Mouse (Mus musculus) urinary bladder, postnatal 36 days (tissue): Measurements from ENCODE around the gene Herc6.
A peak's percentile ranks its signal among the peaks of the same experiment; 100 is the strongest.
"Not testable (repeated sequence)": the region's sequence is repeated elsewhere in the genome, so short reads cannot be mapped to it uniquely, and the experiment has no call there.

Source experiments
- DNase-seq, 2 experiments: peaks; one replicate each; pipeline ENCODE4 v3.0.0; 2022; ENCODE audit warnings: low spot score in 2 of 2, mixed read lengths in 1 of 2

Herc6 gene

GRCm38 (mm10) chr6:57580881-57581548, at the start of gene Herc6:
Herc6 (plus strand) TSS chr6:57581000.
- DNase-seq, result peak; percentile 38 to 66

GRCm38 (mm10) chr6:57531011-57531410, 49.8 kb upstream of the Herc6 start:
- DNase-seq, result no peak

GRCm38 (mm10) chr6:57531441-57531840, 49.4 kb upstream of the Herc6 start:
- DNase-seq, result no peak

DNA sequence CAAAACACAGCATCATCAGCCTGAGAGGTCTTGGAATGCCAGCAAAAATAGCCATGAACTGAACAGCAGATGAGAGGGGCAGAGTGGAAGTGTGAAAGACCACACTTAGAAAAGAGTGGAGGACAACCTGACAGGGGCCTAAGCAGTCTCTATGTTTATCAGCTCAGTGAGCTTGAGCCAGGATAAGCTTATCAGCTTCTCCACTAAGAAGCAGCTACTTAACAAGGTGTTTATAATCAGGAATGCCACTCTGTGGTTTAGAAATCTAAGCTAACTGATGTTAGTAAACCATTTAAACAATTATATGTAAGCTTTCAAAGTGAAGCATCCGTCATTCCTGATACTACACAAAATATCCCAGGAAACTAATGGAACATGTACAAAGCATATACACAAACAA, 48.8 kb upstream of the Herc6 start:
- DNase-seq, result no peak

GRCm38 (mm10) chr6:57533410-57533809, 47.4 kb upstream of the Herc6 start:
- no peak for DNase-seq

GRCm38 (mm10) chr6:57534231-57534610, 46.6 kb upstream of the Herc6 start:
- DNase-seq, result peak; percentile 22 to 50

DNA sequence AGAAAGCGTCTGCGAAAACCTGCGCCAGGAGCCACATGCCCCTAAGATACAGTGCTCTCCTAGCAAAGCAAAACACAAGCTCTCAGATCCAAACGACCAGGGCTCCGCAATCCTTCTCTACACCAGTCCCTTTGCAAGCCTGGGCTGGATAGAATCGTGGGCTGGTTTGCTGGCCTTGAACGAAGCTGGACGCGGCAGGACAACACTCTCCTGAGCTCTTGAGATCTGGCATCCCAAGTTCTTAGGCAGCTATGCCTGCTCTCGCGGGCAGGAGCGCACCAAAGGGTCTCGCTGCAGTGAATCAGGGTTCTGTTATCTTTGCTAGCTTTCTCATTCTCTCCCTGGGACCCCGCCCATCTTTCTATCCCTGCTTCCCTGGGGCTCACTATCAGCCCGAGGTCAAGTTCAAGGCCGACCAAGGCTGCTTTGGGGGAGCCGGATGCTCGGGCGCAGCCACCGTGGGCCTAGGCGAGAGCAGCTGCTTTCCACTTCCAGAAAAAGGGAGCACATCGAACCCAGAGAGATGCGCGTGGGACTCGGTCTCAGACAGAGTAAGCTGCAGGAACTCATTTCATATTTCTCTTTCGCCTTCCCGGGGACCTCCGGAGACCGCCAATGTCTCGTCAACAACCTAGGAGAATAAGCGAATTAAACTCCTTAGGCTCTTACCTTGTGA, 46.1 kb upstream of the Herc6 start:
- DNase-seq, result peak; percentile 16 to 33

- DNase-seq, result peak; percentile 99
Measured at GRCm38 (mm10) chr6:57535386-57535936, 45.3 kb upstream of the Herc6 start, which contains the start of gene Ppm1k. Ppm1k (minus strand) TSS chr6:57535468.

- DNase-seq, result peak in 1 of 2 experiments; percentile 4
Measured at GRCm38 (mm10) chr6:57535971-57536669, 44.7 kb upstream of the Herc6 start.

DNA sequence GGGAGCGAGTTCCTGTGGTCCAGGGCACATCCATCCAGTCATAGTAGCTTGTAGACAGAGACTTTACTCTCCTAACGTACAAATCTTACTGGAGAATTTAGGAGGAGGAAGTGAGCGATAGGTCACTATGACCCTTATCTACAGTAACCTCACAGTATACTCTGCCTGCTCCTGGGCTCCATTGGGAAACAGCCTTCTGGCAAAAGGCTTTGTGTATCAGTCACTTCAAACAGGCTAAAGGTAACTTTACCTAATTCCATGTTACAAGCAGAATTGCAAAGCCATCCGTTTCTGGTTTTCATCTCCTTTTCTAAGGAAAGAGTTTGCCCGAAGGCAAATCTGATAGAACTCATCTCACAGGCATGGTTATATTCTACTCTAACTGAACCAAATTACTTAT, 42.9 kb upstream of the Herc6 start:
- DNase-seq, result no peak

GRCm38 (mm10) chr6:57540950-57541498, 39.8 kb upstream of the Herc6 start:
- DNase-seq, result no peak

DNA sequence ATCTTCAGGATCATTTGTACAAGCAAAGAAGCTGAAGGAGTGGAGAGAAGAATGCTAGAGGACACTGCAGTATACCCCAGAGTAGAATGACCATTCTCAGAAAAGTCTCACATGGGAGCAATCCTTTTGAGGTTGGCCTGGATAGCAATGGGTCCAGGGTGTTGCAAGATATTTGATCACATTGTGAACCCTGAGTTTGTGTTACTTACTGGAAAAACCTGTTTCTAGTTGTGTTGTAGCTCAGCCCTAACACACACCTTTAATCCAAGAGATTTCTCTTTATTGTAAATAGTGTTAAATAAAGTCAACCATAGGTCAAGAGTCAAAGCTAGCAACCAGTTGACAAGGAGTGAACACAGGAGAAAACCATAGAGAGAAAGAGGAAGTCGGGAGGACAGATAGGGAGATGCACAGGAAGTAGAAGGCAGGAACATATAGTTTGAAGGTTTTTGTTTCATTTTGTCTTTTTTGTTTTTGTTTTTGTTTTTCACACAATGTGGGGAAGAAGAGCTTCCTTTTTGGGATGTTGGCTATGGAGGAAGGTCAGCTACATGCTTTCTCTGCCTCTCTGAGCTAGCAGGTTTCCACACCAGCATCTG, 39.0 kb upstream of the Herc6 start:
- DNase-seq, result no peak

DNA sequence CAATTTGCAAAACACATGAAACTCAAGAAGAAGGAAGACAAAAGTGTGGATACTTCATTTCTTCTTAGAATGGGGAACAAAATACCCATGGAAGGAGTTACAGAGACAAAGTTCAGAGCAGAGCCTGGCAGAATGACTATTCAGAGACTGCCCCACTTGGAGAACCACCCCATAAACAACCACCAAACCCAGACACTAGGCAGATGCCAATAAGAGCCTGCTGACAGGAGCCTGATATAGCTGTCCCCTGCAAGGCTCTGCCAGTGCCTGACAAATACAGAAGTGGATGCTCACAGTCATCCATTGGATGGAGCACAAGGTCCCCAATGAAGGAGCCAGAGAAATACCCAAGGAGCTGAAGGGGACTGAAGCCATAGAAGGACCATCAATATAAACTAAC, 37.2 kb upstream of the Herc6 start:
- not testable (repeated sequence) for DNase-seq

DNA sequence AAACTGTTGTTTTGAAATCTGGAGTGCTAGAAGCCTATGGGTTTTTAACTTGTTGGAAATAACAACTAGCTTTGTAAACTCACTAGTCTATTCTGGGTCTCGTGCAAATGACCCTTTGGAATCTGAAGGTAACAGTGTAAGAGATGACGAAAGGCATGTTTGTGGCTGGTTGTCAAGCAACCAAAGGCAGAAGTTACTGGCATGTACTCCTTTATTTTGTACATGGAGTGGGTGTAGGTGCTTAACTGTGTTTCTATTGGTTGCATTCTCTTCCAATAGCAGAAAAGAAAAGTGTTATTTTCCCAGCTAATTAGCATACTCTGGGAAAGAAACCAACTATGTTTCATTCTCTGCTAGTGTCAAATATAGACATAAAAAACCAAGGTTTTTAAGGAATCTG, 35.9 kb upstream of the Herc6 start:
- DNase-seq, result no peak

- no peak for DNase-seq
Measured at GRCm38 (mm10) chr6:57551211-57551796, 29.5 kb upstream of the Herc6 start.

- DNase-seq, result no peak
Measured at GRCm38 (mm10) chr6:57557796-57558317, 22.9 kb upstream of the Herc6 start.

GRCm38 (mm10) chr6:57563454-57563853, 17.3 kb upstream of the Herc6 start:
- DNase-seq, result no peak

- DNase-seq, result no peak
Measured at GRCm38 (mm10) chr6:57565452-57565851, 15.3 kb upstream of the Herc6 start.

DNA sequence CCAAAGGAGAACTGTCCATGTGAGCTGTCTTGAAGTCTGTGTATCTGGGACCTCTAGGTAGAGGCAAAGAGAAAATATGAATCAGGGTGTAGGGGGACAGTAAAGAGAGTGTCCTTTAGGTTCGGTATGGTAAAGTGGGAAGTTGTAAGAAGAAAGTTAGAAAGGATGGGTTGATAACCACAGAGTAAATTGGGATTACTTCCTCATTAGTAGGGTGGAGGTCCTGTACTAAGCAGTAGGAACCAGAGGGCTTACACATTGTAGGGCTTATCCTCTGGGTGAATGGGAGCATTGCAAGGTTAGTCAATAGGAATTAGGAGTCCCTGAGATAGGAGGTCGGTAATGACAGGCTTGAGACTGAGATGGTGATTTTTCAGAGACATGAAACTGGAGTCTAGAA, 13.2 kb upstream of the Herc6 start:
- no peak for DNase-seq

DNA sequence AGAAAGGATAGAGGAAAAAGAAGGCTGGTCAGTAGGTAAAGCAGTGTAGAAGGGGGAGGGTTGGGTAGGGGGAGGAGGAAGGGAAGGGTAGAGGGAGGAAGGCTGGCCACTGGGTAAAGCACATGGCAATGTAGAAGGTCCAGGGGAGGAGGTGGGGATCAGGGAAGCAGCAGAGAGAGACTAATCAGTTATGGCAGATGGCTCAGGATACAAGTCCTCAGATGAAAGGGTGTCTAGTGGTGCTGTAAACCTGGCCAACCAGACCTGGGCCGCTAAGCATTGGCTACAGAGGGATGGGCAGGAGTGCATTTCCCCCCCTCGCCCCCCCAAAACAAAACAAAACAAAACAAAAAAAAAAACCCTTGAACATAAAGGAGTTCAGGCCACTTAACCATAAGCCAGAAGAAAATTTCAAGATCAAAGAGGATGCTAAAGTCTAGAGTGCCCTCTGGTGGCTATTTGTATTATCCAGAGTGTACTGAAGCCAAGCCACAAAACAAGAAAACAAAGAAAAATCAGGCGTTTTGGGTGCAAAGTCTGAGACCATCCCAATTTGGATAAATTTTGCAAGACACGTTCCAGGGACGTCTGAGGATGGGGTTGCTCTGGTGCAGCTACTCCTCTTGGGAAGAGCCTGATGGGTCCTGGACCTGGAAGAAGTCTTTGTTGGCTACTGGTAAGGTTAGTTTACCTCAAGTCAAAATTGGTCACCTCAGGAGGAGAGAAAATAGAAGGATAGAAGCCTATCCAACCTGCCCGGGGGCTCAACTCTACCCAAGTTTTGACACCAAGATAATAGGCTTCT, 10.4 kb upstream of the Herc6 start:
- DNase-seq, result peak in 1 of 2 experiments; percentile 15
